28 mouse cellular contexts compared by ENCODE assay signal in genomic region chrX:99602268-99602885, GRCm38 (mm10).
A peak's percentile ranks its signal among the peaks of the same experiment; 100 is the strongest.
DNase-seq lines count a peak whose midpoint lies in the region; ATAC-seq lines count a peak whose summit lies in the region.
"Had no signal": no experiment of that assay in that cellular context is flagged by ENCODE, and none has a peak within 500 bp of the region (broad histone marks: within the 10 kb centered on the region; RNA-seq: fewer than 3 reads in every experiment).

No protein-coding gene starts in this region.

- no peaks in the 10 kb centered on the region for H3K36me3 ChIP-seq in embryonic facial prominence, embryonic 13.5 days
- H3K36me3 ChIP-seq in kidney, embryonic 15.5 days: no peaks in the 10 kb centered on the region
- no peaks in the 10 kb centered on the region for H3K36me3 ChIP-seq in midbrain, embryonic 11.5 days (ENCODE audit: control insufficient read depth, insufficient read depth, low read length)
- H3K36me3 ChIP-seq: embryonic facial prominence, embryonic 15.5 days; heart, embryonic 10.5 days; heart, embryonic 15.5 days; liver, embryonic 13.5 days had no signal

- H3K9ac ChIP-seq in embryonic facial prominence, embryonic 13.5 days: no peak overlapping the region
- no peak overlapping the region for H3K9ac ChIP-seq in kidney, embryonic 15.5 days
- H3K9ac ChIP-seq in midbrain, embryonic 11.5 days (ENCODE audit: low read length): no peak overlapping the region
- H3K9ac ChIP-seq: embryonic facial prominence, embryonic 15.5 days; heart, embryonic 15.5 days; hindbrain, embryonic 14.5 days; liver, embryonic 13.5 days had no signal

- 82% methylated on average over 12 of the region's 12 CpGs for WGBS in embryonic facial prominence, embryonic 13.5 days
- 66% methylated on average over 12 of the region's 12 CpGs for WGBS in kidney, embryonic 15.5 days
- 75% methylated on average over 12 of the region's 12 CpGs for WGBS in midbrain, embryonic 11.5 days

- peaks cover 73% of the 10 kb centered on the region for H3K27me3 ChIP-seq in embryonic facial prominence, embryonic 13.5 days
- H3K27me3 ChIP-seq in kidney, embryonic 15.5 days: peaks cover 81% of the 10 kb centered on the region
- peaks cover 31% of the 10 kb centered on the region for H3K27me3 ChIP-seq in midbrain, embryonic 11.5 days (ENCODE audit: control insufficient read depth, insufficient read depth, low read length)

- H3K27ac ChIP-seq in embryonic facial prominence, embryonic 13.5 days: no peak overlapping the region
- H3K27ac ChIP-seq in kidney, embryonic 15.5 days: peak overlapping the region; percentile 45
- no peak overlapping the region for H3K27ac ChIP-seq in midbrain, embryonic 11.5 days (ENCODE audit: low read depth, low read length)
- H3K27ac ChIP-seq: embryonic facial prominence, embryonic 15.5 days; heart, embryonic 10.5 days; heart, embryonic 15.5 days; hindbrain, embryonic 14.5 days; layer of hippocampus, adult 2 months; liver, embryonic 13.5 days; macrophage had no signal

- ATAC-seq in embryonic facial prominence, embryonic 13.5 days (ENCODE audit: insufficient number of reproducible peaks, insufficient read depth, low FRiP score, low TSS enrichment, low read depth): 0 out of 2 replicates have a peak, but pooled peaks have one; percentile 26
- ATAC-seq in kidney, embryonic 15.5 days (replicated peaks; ENCODE audit: low FRiP score): peak; percentile 57; the same call in 1 of the 2 replicates
- ATAC-seq in midbrain, embryonic 11.5 days (ENCODE audit: low FRiP score): no peak
- ATAC-seq: forebrain, embryonic 14.5 days; midbrain, embryonic 16.5 days had no signal

- no peak overlapping the region for H3K4me2 ChIP-seq in embryonic facial prominence, embryonic 13.5 days
- H3K4me2 ChIP-seq in kidney, embryonic 15.5 days: no peak overlapping the region
- H3K4me2 ChIP-seq in midbrain, embryonic 11.5 days: no peak overlapping the region
- H3K4me2 ChIP-seq: embryonic facial prominence, embryonic 15.5 days; heart, embryonic 15.5 days; hindbrain, embryonic 14.5 days; liver, embryonic 13.5 days had no signal

- H3K4me1 ChIP-seq in embryonic facial prominence, embryonic 13.5 days: no peaks in the 10 kb centered on the region
- H3K4me1 ChIP-seq in kidney, embryonic 15.5 days: peaks cover 28% of the 10 kb centered on the region; the same call in 1 of the 2 replicates
- H3K4me1 ChIP-seq in midbrain, embryonic 11.5 days (ENCODE audit: control insufficient read depth, insufficient read depth, low read length): no peaks in the 10 kb centered on the region
- H3K4me1 ChIP-seq: embryonic facial prominence, embryonic 15.5 days; heart, embryonic 10.5 days; heart, embryonic 15.5 days; liver, embryonic 13.5 days had no signal

- peak; percentile 42 for DNase-seq in kidney, adult 18-20 months
- DNase-seq in kidney, postnatal 36 days: peak; percentile 39 to 43
- DNase-seq in midbrain, embryonic 11.5 days (ENCODE audit: low spot score, missing footprints): no peak
- no peak for DNase-seq in right cerebral cortex, postnatal 4 days
- no peak for DNase-seq in spleen, postnatal 14 days (ENCODE audit: low spot score in 2 of 2)
- DNase-seq: adrenal gland, adult 8-10 months; B cell, adult 2 months; cerebellum, adult 9-11 months; embryo, embryonic 11 days; gastrocnemius, postnatal 14 days; heart, postnatal 36 days; layer of hippocampus, postnatal 36 days; left cerebral cortex, postnatal 4 days; liver, embryonic 13.5 days; lung, adult 18-20 months; lung, postnatal 10 days; right cerebral cortex, postnatal 25 days; thymus, postnatal 4 days had no signal

- H3K4me3 ChIP-seq in embryonic facial prominence, embryonic 13.5 days: no peak overlapping the region
- H3K4me3 ChIP-seq in kidney, embryonic 15.5 days (replicated peaks): no peak overlapping the region
- no peak overlapping the region for H3K4me3 ChIP-seq in midbrain, embryonic 11.5 days (ENCODE audit: low read depth, low read length)
- H3K4me3 ChIP-seq: embryonic facial prominence, embryonic 15.5 days; heart, embryonic 10.5 days; heart, embryonic 15.5 days; layer of hippocampus, adult 2 months; liver, embryonic 13.5 days had no signal

- no peaks in the 10 kb centered on the region for H3K9me3 ChIP-seq in embryonic facial prominence, embryonic 13.5 days
- no peaks in the 10 kb centered on the region for H3K9me3 ChIP-seq in kidney, embryonic 15.5 days (replicated peaks)
- H3K9me3 ChIP-seq in midbrain, embryonic 11.5 days (ENCODE audit: control insufficient read depth, low read length): no peaks in the 10 kb centered on the region
- H3K9me3 ChIP-seq: embryonic facial prominence, embryonic 15.5 days; heart, embryonic 10.5 days; heart, embryonic 15.5 days; liver, embryonic 13.5 days had no signal

Comparison
In these comparisons a context has a peak if more than half of its experiments do, and no peak if none do; other contexts are left out.
1. DNase-seq: peak in kidney, adult 18-20 months (single experiment) and kidney, postnatal 36 days (2 of 2); none in midbrain, embryonic 11.5 days (single experiment), right cerebral cortex, postnatal 4 days (single experiment) and spleen, postnatal 14 days (0 of 2).